Mouse (Mus musculus) midbrain, embryonic 15.5 days (tissue): ENCODE measurements around the gene Sgf29. TPM values are rescaled to one million over a fixed set of nuclear protein-coding genes. Genes with fewer than 3 reads are reported as not detected.
A peak's percentile ranks its signal among the peaks of the same experiment; 100 is the strongest.

ENCODE experiments used
- ATAC-seq: fragments of 200-750 bp; cut with Nextera tagmentation; replicated peaks from 2 replicates; pipeline ENCODE4 v1.8.0; 2017; ENCODE audit warnings: moderate TSS enrichment
- H3K27ac ChIP-seq: fragments of 300-500 bp; sonication (generic); 2 replicates; pipeline ENCODE4 v1.5.1; 2015; ENCODE audit warnings: mild to moderate bottlenecking, inconsistent platforms
- H3K27me3 ChIP-seq: fragments of 300-500 bp; sonication (generic); replicated peaks from 2 replicates; pipeline ENCODE4 v1.6.1; 2015; ENCODE audit warnings: inconsistent platforms
- H3K36me3 ChIP-seq: fragments of 300-500 bp; sonication (generic); replicated peaks from 2 replicates; pipeline ENCODE4 v1.6.1; 2015; ENCODE audit warnings: inconsistent platforms
- H3K4me1 ChIP-seq: fragments of 300-500 bp; sonication (generic); 2 replicates; pipeline ENCODE4 v1.6.1; 2015; ENCODE audit warnings: inconsistent platforms
- H3K4me2 ChIP-seq: fragments of 300-500 bp; sonication (generic); 2 replicates; pipeline ENCODE4 v1.6.1; 2015; ENCODE audit warnings: inconsistent platforms, mild to moderate bottlenecking, moderate library complexity
- H3K4me3 ChIP-seq: fragments of 300-500 bp; sonication (generic); 2 replicates; pipeline ENCODE4 v1.5.1; 2015; ENCODE audit warnings: mild to moderate bottlenecking, inconsistent platforms
- H3K9ac ChIP-seq: fragments of 300-500 bp; sonication (generic); 2 replicates; pipeline ENCODE4 v1.6.1; 2015; ENCODE audit warnings: mild to moderate bottlenecking, inconsistent platforms
- H3K9me3 ChIP-seq: fragments of 300-500 bp; sonication (generic); 2 replicates; pipeline ENCODE4 v1.6.1; 2016; ENCODE audit warnings: inconsistent platforms
- WGBS: fragments of 180-500 bp; shearing (Covaris S2); methylation state at CpG from one replicate; pipeline ENCODE4 v1.1.7; 2015; ENCODE audit warnings: mixed read lengths; 5-methylcytosine and 5-hydroxymethylcytosine counted together
- polyA plus RNA-seq: library from polyadenylated mRNA; unstranded; fragments of >200 nt; fragmentation: Nextera tagmentation; extraction: Ambion mirVana; gene quantifications from 2 replicates; pipeline ENCODE4 v1.2.1, GENCODE M21; 2015

The Sgf29 gene
- polyA plus RNA-seq, 1 experiment from 2014 or later: 62.3 TPM

GRCm38 (mm10) chr7:126693781-126694180 lies 44.7 kb downstream of the Sgf29 start:
- 0 out of 2 replicates have a peak overlapping the region, but pooled peaks have one; percentile 2 for H3K4me3 ChIP-seq
- H3K4me1 ChIP-seq: peaks cover 36% of the 10 kb centered on the region
- H3K36me3 ChIP-seq: peaks cover 8% of the 10 kb centered on the region; the same call in 1 of the 2 replicates
- H3K9me3 ChIP-seq: no peaks in the 10 kb centered on the region
- no peak for ATAC-seq
- H3K27me3 ChIP-seq: no peaks in the 10 kb centered on the region
- H3K27ac ChIP-seq: no peak overlapping the region
- H3K4me2 ChIP-seq: peak overlapping the region; percentile 67; the same call in 1 of the 2 replicates
- H3K9ac ChIP-seq: no peak overlapping the region
- WGBS: 87% methylated on average over 7 of the region's 7 CpGs

- 23% methylated on average over 10 of the region's 10 CpGs for whole genome bisulfite sequencing
- ATAC-seq: no peak
- Histone ChIP-seq H3K4me3 (peak overlapping the region; percentile 81), H3K9me3 (no peaks in the 10 kb centered on the region), H3K27me3 (no peaks in the 10 kb centered on the region), H3K4me1 (peaks cover 36% of the 10 kb centered on the region), H3K4me2 (peak overlapping the region; percentile 67), H3K36me3 (peaks cover 10% of the 10 kb centered on the region; the same call in 1 of the 2 replicates), H3K27ac (peak overlapping the region; percentile 91; the same call in 1 of the 2 replicates), H3K9ac (peak overlapping the region; percentile 77)
Measured at GRCm38 (mm10) chr7:126694441-126695051, 45.4 kb downstream of the Sgf29 start.

- Histone ChIP-seq H3K36me3 (peaks cover 12% of the 10 kb centered on the region), H3K27me3 (no peaks in the 10 kb centered on the region), H3K4me2 (peak within 1 kb of the TSS; percentile 89), H3K27ac (peak within 1 kb of the TSS; percentile 91), H3K4me1 (peaks cover 36% of the 10 kb centered on the region), H3K4me3 (peak within 1 kb of the TSS; percentile 81), H3K9ac (peak within 1 kb of the TSS; percentile 77), H3K9me3 (no peaks in the 10 kb centered on the region)
- peak; percentile 35 for ATAC-seq
- under 1% methylated on average over 31 of the region's 31 CpGs for WGBS
Measured at GRCm38 (mm10) chr7:126695210-126695611, 46.1 kb downstream of the Sgf29 start, which contains the start of gene Bola2. TSS of gene Bola2 (plus strand) at chr7:126695401.

GRCm38 (mm10) chr7:126695631-126696207 lies 46.6 kb downstream of the Sgf29 start, which contains the start of gene Slx1b:
TSS of gene Slx1b (minus strand) at chr7:126695784.
- H3K4me3 ChIP-seq: peak within 1 kb of the TSS; percentile 81
- peaks cover 40% of the 10 kb centered on the region for H3K4me1 ChIP-seq
- no peaks in the 10 kb centered on the region for H3K9me3 ChIP-seq
- ATAC-seq: peak; percentile 95
- peak within 1 kb of the TSS; percentile 77 for H3K9ac ChIP-seq
- H3K27ac ChIP-seq: peak within 1 kb of the TSS; percentile 91
- peak within 1 kb of the TSS; percentile 89 for H3K4me2 ChIP-seq
- WGBS: under 1% methylated on average over 40 of the region's 40 CpGs
- no peaks in the 10 kb centered on the region for H3K27me3 ChIP-seq
- peaks cover 17% of the 10 kb centered on the region for H3K36me3 ChIP-seq

GRCm38 (mm10) chr7:126696303-126696702 lies 47.2 kb downstream of the Sgf29 start:
- 2% methylated on average over 17 of the region's 17 CpGs for WGBS
- peak overlapping the region; percentile 89 for H3K4me2 ChIP-seq
- H3K4me1 ChIP-seq: peaks cover 46% of the 10 kb centered on the region
- no peaks in the 10 kb centered on the region for H3K27me3 ChIP-seq
- no peaks in the 10 kb centered on the region for H3K9me3 ChIP-seq
- H3K27ac ChIP-seq: peak overlapping the region; percentile 78
- ATAC-seq: no peak
- H3K4me3 ChIP-seq: peak overlapping the region; percentile 81
- peaks cover 13% of the 10 kb centered on the region for H3K36me3 ChIP-seq
- peak overlapping the region; percentile 69 for H3K9ac ChIP-seq

GRCm38 (mm10) chr7:126696886-126697285 lies 47.8 kb downstream of the Sgf29 start:
- Histone ChIP-seq H3K36me3 (peaks cover 13% of the 10 kb centered on the region), H3K9me3 (no peaks in the 10 kb centered on the region), H3K4me1 (peaks cover 52% of the 10 kb centered on the region), H3K27me3 (no peaks in the 10 kb centered on the region), H3K27ac (no peak overlapping the region), H3K9ac (peak overlapping the region; percentile 69), H3K4me2 (peak overlapping the region; percentile 89), H3K4me3 (peak overlapping the region; percentile 81)
- 68% methylated on average over 3 of the region's 3 CpGs for WGBS
- no peak for ATAC-seq

- H3K4me1 ChIP-seq: peaks cover 56% of the 10 kb centered on the region
- no peaks in the 10 kb centered on the region for H3K9me3 ChIP-seq
- no peak overlapping the region for H3K27ac ChIP-seq
- WGBS: 93% methylated on average over 8 of the region's 8 CpGs
- no peaks in the 10 kb centered on the region for H3K27me3 ChIP-seq
- no peak for ATAC-seq
- no peak overlapping the region for H3K4me2 ChIP-seq
- H3K36me3 ChIP-seq: peaks cover 13% of the 10 kb centered on the region
- no peak overlapping the region for H3K9ac ChIP-seq
- H3K4me3 ChIP-seq: no peak overlapping the region
Measured at GRCm38 (mm10) chr7:126697838-126698237, 48.7 kb downstream of the Sgf29 start.

GRCm38 (mm10) chr7:126700063-126701015 lies 51.2 kb downstream of the Sgf29 start:
- Histone ChIP-seq H3K36me3 (peaks cover 13% of the 10 kb centered on the region), H3K27ac (no peak overlapping the region), H3K9ac (no peak overlapping the region), H3K4me3 (no peak overlapping the region), H3K4me1 (peaks cover 56% of the 10 kb centered on the region), H3K4me2 (peak overlapping the region; percentile 31; the same call in 1 of the 2 replicates), H3K27me3 (no peaks in the 10 kb centered on the region), H3K9me3 (no peaks in the 10 kb centered on the region)
- 86% methylated on average over 25 of the region's 25 CpGs for WGBS
- ATAC-seq: no peak

GRCm38 (mm10) chr7:126701070-126701469 lies 52.0 kb downstream of the Sgf29 start:
- H3K4me1 ChIP-seq: peaks cover 57% of the 10 kb centered on the region
- H3K36me3 ChIP-seq: peaks cover 13% of the 10 kb centered on the region
- H3K9me3 ChIP-seq: no peaks in the 10 kb centered on the region
- H3K4me3 ChIP-seq: 0 out of 2 replicates have a peak overlapping the region, but pooled peaks have one; percentile 13
- no peaks in the 10 kb centered on the region for H3K27me3 ChIP-seq
- no peak overlapping the region for H3K27ac ChIP-seq
- WGBS: 0% methylated on average over 11 of the region's 11 CpGs
- peak overlapping the region; percentile 31 for H3K4me2 ChIP-seq
- H3K9ac ChIP-seq: peak overlapping the region; percentile 23; the same call in 1 of the 2 replicates
- 0 out of 2 replicates have a peak, but pooled peaks have one; percentile 7 for ATAC-seq

- 56% methylated on average over 24 of the region's 24 CpGs for WGBS
- Histone ChIP-seq H3K4me1 (peaks cover 50% of the 10 kb centered on the region), H3K4me3 (0 out of 2 replicates have a peak overlapping the region, but pooled peaks have one; percentile 13), H3K9ac (peak overlapping the region; percentile 23; the same call in 1 of the 2 replicates), H3K9me3 (no peaks in the 10 kb centered on the region), H3K36me3 (peaks cover 13% of the 10 kb centered on the region), H3K27me3 (no peaks in the 10 kb centered on the region), H3K4me2 (peak overlapping the region; percentile 72), H3K27ac (no peak overlapping the region)
- no peak for ATAC-seq
Measured at GRCm38 (mm10) chr7:126701559-126702357, 52.6 kb downstream of the Sgf29 start.

- 80% methylated on average over 6 of the region's 6 CpGs for WGBS
- ATAC-seq: no peak
- no peaks in the 10 kb centered on the region for H3K9me3 ChIP-seq
- H3K4me3 ChIP-seq: no peak overlapping the region
- 0 out of 2 replicates have a peak overlapping the region, but pooled peaks have one; percentile 98 for H3K9ac ChIP-seq
- H3K27me3 ChIP-seq: no peaks in the 10 kb centered on the region
- H3K27ac ChIP-seq: no peak overlapping the region
- peak overlapping the region; percentile 72 for H3K4me2 ChIP-seq
- H3K4me1 ChIP-seq: peaks cover 44% of the 10 kb centered on the region
- peaks cover 13% of the 10 kb centered on the region for H3K36me3 ChIP-seq
Measured at GRCm38 (mm10) chr7:126702358-126702757, 53.2 kb downstream of the Sgf29 start.
